Mouse (Mus musculus): ENCODE measurements around the gene Dusp7.

Gene Dusp7

GRCm38 (mm10) chr9:106368112-106368717 lies at the start of gene Dusp7:
Gene Dusp7 (plus strand): TSS chr9:106368632.
- peak; percentile 93 for DNase-seq (ENCODE audit: low read depth)

GRCm38 (mm10) chr9:106319095-106319494 lies 49.3 kb upstream of the Dusp7 start:
- DNase-seq (ENCODE audit: low read depth), result no peak

- peak; percentile 24 for DNase-seq (ENCODE audit: low read depth)
Observed at GRCm38 (mm10) chr9:106322497-106322896, 45.9 kb upstream of the Dusp7 start.

GRCm38 (mm10) chr9:106326241-106326640 lies 42.2 kb upstream of the Dusp7 start:
- DNase-seq (ENCODE audit: low read depth), result no peak

- no peak for DNase-seq (ENCODE audit: low read depth)
Observed at GRCm38 (mm10) chr9:106327125-106327809, 41.2 kb upstream of the Dusp7 start.

GRCm38 (mm10) chr9:106328068-106328610 lies 40.3 kb upstream of the Dusp7 start:
- DNase-seq (ENCODE audit: low read depth), result no peak

GRCm38 (mm10) chr9:106328772-106329511 lies 39.5 kb upstream of the Dusp7 start:
- DNase-seq (ENCODE audit: low read depth), result no peak

GRCm38 (mm10) chr9:106332746-106333145 lies 35.7 kb upstream of the Dusp7 start:
- peak; percentile 21 for DNase-seq (ENCODE audit: low read depth)

- DNase-seq (ENCODE audit: low read depth), result no peak
Observed at GRCm38 (mm10) chr9:106337620-106338019, 30.8 kb upstream of the Dusp7 start.

GRCm38 (mm10) chr9:106338462-106339172 lies 29.8 kb upstream of the Dusp7 start:
- DNase-seq (ENCODE audit: low read depth), result peak; percentile 46

GRCm38 (mm10) chr9:106339173-106339558 lies 29.3 kb upstream of the Dusp7 start:
- no peak for DNase-seq (ENCODE audit: low read depth)

GRCm38 (mm10) chr9:106339730-106340129 lies 28.7 kb upstream of the Dusp7 start:
- no peak for DNase-seq (ENCODE audit: low read depth)

GRCm38 (mm10) chr9:106340501-106341312 lies 27.7 kb upstream of the Dusp7 start:
- no peak for DNase-seq (ENCODE audit: low read depth)

GRCm38 (mm10) chr9:106341313-106341686 lies 27.1 kb upstream of the Dusp7 start:
- DNase-seq (ENCODE audit: low read depth), result no peak

GRCm38 (mm10) chr9:106342573-106342972 lies 25.9 kb upstream of the Dusp7 start:
- no peak for DNase-seq (ENCODE audit: low read depth)

GRCm38 (mm10) chr9:106345167-106345566 lies 23.3 kb upstream of the Dusp7 start:
- peak; percentile 83 for DNase-seq (ENCODE audit: low read depth)

- no peak for DNase-seq (ENCODE audit: low read depth)
Observed at GRCm38 (mm10) chr9:106345630-106346029, 22.8 kb upstream of the Dusp7 start.

GRCm38 (mm10) chr9:106348281-106348680 lies 20.2 kb upstream of the Dusp7 start:
- no peak for DNase-seq (ENCODE audit: low read depth)

GRCm38 (mm10) chr9:106349075-106349474 lies 19.4 kb upstream of the Dusp7 start:
- DNase-seq (ENCODE audit: low read depth), result peak; percentile 59

GRCm38 (mm10) chr9:106351178-106351577 lies 17.3 kb upstream of the Dusp7 start:
- DNase-seq (ENCODE audit: low read depth), result no peak

GRCm38 (mm10) chr9:106353779-106354178 lies 14.7 kb upstream of the Dusp7 start:
- DNase-seq (ENCODE audit: low read depth), result peak; percentile 74
